Mouse (Mus musculus) midbrain, embryonic 12.5 days (tissue): ENCODE measurements around the gene Popdc3. TPM values are rescaled to one million over a fixed set of nuclear protein-coding genes. Genes with fewer than 3 reads are reported as not detected.
A peak's percentile ranks its signal among the peaks of the same experiment; 100 is the strongest.
"Not testable (repeated sequence)": the region's sequence is repeated elsewhere in the genome, so short reads cannot be mapped to it uniquely, and the experiment has no call there.

Experiments
- ATAC-seq: fragments of 200-750 bp; cut with Nextera tagmentation; 2 replicates; pipeline ENCODE4 v1.8.0; 2017; ENCODE audit warnings: low read depth, moderate TSS enrichment, moderate library complexity; ENCODE audit not compliant: low FRiP score
- H3K27ac ChIP-seq: fragments of 300-500 bp; sonication (generic); replicated peaks from 2 replicates; pipeline ENCODE4 v1.5.1; 2016; ENCODE audit warnings: mild to moderate bottlenecking
- H3K27me3 ChIP-seq: fragments of 300-500 bp; sonication (generic); 2 replicates; pipeline ENCODE4 v1.6.1; 2016; ENCODE audit warnings: mild to moderate bottlenecking
- H3K36me3 ChIP-seq: fragments of 300-500 bp; sonication (generic); 2 replicates; pipeline ENCODE4 v1.6.1; 2016
- H3K4me1 ChIP-seq: fragments of 300-500 bp; sonication (generic); 2 replicates; pipeline ENCODE4 v1.6.1; 2016
- H3K4me2 ChIP-seq: fragments of 300-500 bp; sonication (generic); replicated peaks from 2 replicates; pipeline ENCODE4 v1.6.1; 2016; ENCODE audit warnings: mild to moderate bottlenecking, moderate library complexity
- H3K4me3 ChIP-seq: fragments of 300-500 bp; sonication (generic); 2 replicates; pipeline ENCODE4 v1.5.1; 2016; ENCODE audit warnings: mild to moderate bottlenecking
- H3K9ac ChIP-seq: fragments of 300-500 bp; sonication (generic); replicated peaks from 2 replicates; pipeline ENCODE4 v1.6.1; 2016; ENCODE audit warnings: mild to moderate bottlenecking, moderate library complexity
- H3K9me3 ChIP-seq: fragments of 300-500 bp; sonication (generic); 2 replicates; pipeline ENCODE4 v1.6.1; 2016; ENCODE audit warnings: mild to moderate bottlenecking
- WGBS: fragments of 180-500 bp; shearing (Covaris S2); methylation state at CpG from one replicate; pipeline ENCODE4 v1.1.7; 2016; 5-methylcytosine and 5-hydroxymethylcytosine counted together
- polyA plus RNA-seq: library from polyadenylated mRNA; unstranded; fragments of >200 nt; fragmentation: Nextera tagmentation; extraction: Ambion mirVana; gene quantifications from 2 replicates; pipeline ENCODE4 v1.2.1, GENCODE M21; 2016

The Popdc3 gene
- 0.39 TPM in 1 of 2 replicates, not detected in the other for polyA plus RNA-seq

- WGBS, result 92% methylated on average over 2 of the region's 5 CpGs
- not testable (repeated sequence) for ATAC-seq, H3K27ac ChIP-seq, H3K36me3 ChIP-seq, H3K4me1 ChIP-seq, H3K4me3 ChIP-seq, H3K9ac ChIP-seq, H3K27me3 ChIP-seq, H3K4me2 ChIP-seq, H3K9me3 ChIP-seq
Measured at GRCm38 (mm10) chr10:45177798-45178197, at the start of gene Popdc3. TSS of gene Popdc3 (plus strand) at chr10:45178098.

GRCm38 (mm10) chr10:45129105-45129504, 48.8 kb upstream of the Popdc3 start:
- no peak; the same call in 1 of the 2 replicates for ATAC-seq
- Histone ChIP-seq H3K36me3 (peaks cover 47% of the 10 kb centered on the region), H3K4me1 (no peaks in the 10 kb centered on the region), H3K27me3 (no peaks in the 10 kb centered on the region), H3K9ac (no peak overlapping the region), H3K4me3 (no peak overlapping the region), H3K4me2 (no peak overlapping the region), H3K27ac (peak overlapping the region; percentile 49; the same call in 1 of the 2 replicates), H3K9me3 (no peaks in the 10 kb centered on the region)
- 74% methylated on average over 11 of the region's 11 CpGs for WGBS

GRCm38 (mm10) chr10:45130004-45130403, 47.9 kb upstream of the Popdc3 start:
- H3K4me1 ChIP-seq, result no peaks in the 10 kb centered on the region
- no peak overlapping the region for H3K4me2 ChIP-seq
- WGBS, result 95% methylated on average over 6 of the region's 6 CpGs
- peaks cover 44% of the 10 kb centered on the region for H3K36me3 ChIP-seq
- H3K9me3 ChIP-seq, result no peaks in the 10 kb centered on the region
- ATAC-seq, result no peak
- H3K9ac ChIP-seq, result no peak overlapping the region
- H3K4me3 ChIP-seq, result no peak overlapping the region
- H3K27ac ChIP-seq, result no peak overlapping the region
- no peaks in the 10 kb centered on the region for H3K27me3 ChIP-seq

- Histone ChIP-seq H3K27ac (no peak overlapping the region), H3K9me3 (no peaks in the 10 kb centered on the region), H3K4me1 (0 out of 2 replicates have a peak, but pooled peaks cover 1% of the 10 kb centered on the region), H3K4me2 (no peak overlapping the region), H3K27me3 (no peaks in the 10 kb centered on the region), H3K4me3 (no peak overlapping the region), H3K36me3 (peaks cover 21% of the 10 kb centered on the region), H3K9ac (no peak overlapping the region)
- ATAC-seq, result no peak
- WGBS, result 84% methylated on average over 4 of the region's 4 CpGs
Measured at GRCm38 (mm10) chr10:45132371-45132770, 45.5 kb upstream of the Popdc3 start.

GRCm38 (mm10) chr10:45136806-45137205, 41.1 kb upstream of the Popdc3 start:
- Histone ChIP-seq H3K9ac (no peak overlapping the region), H3K27ac (no peak overlapping the region), H3K36me3 (no peaks in the 10 kb centered on the region), H3K4me2 (no peak overlapping the region), H3K27me3 (no peaks in the 10 kb centered on the region), H3K9me3 (no peaks in the 10 kb centered on the region), H3K4me3 (no peak overlapping the region), H3K4me1 (peaks cover 16% of the 10 kb centered on the region)
- 92% methylated on average over 7 of the region's 7 CpGs for WGBS
- no peak for ATAC-seq

- no peak overlapping the region; the same call in 1 of the 2 replicates for H3K27ac ChIP-seq
- 65% methylated on average over 4 of the region's 4 CpGs for WGBS
- H3K36me3 ChIP-seq, result no peaks in the 10 kb centered on the region
- H3K4me2 ChIP-seq, result no peak overlapping the region
- peaks cover 16% of the 10 kb centered on the region for H3K4me1 ChIP-seq
- H3K9ac ChIP-seq, result no peak overlapping the region
- H3K9me3 ChIP-seq, result no peaks in the 10 kb centered on the region
- ATAC-seq, result peak; percentile 41; the same call in 1 of the 2 replicates
- H3K27me3 ChIP-seq, result no peaks in the 10 kb centered on the region
- no peak overlapping the region for H3K4me3 ChIP-seq
Measured at GRCm38 (mm10) chr10:45139910-45140309, 38.0 kb upstream of the Popdc3 start.

- ATAC-seq, result no peak
Measured at GRCm38 (mm10) chr10:45140474-45141212, 37.3 kb upstream of the Popdc3 start.

GRCm38 (mm10) chr10:45142359-45142758, 35.5 kb upstream of the Popdc3 start:
- Histone ChIP-seq H3K4me1 (peaks cover 31% of the 10 kb centered on the region), H3K4me2 (no peak overlapping the region), H3K9me3 (no peaks in the 10 kb centered on the region), H3K27ac (no peak overlapping the region), H3K9ac (no peak overlapping the region), H3K36me3 (no peaks in the 10 kb centered on the region), H3K4me3 (no peak overlapping the region), H3K27me3 (no peaks in the 10 kb centered on the region)
- no peak for ATAC-seq
- 83% methylated on average over 5 of the region's 5 CpGs for WGBS

More at GRCm38 (mm10) chr10:45140474-45141212, 37.3 kb upstream of the Popdc3 start:
- peaks cover 16% of the 10 kb centered on the region for H3K4me1 ChIP-seq
- no peak overlapping the region for H3K27ac ChIP-seq
- H3K9ac ChIP-seq, result no peak overlapping the region
- no peak overlapping the region for H3K4me2 ChIP-seq
- no peak overlapping the region for H3K4me3 ChIP-seq
- no peaks in the 10 kb centered on the region for H3K9me3 ChIP-seq
- WGBS, result 89% methylated on average over 7 of the region's 7 CpGs
- H3K27me3 ChIP-seq, result no peaks in the 10 kb centered on the region
- no peaks in the 10 kb centered on the region for H3K36me3 ChIP-seq

- Histone ChIP-seq H3K27me3 (no peaks in the 10 kb centered on the region), H3K9me3 (no peaks in the 10 kb centered on the region), H3K4me1 (peaks cover 28% of the 10 kb centered on the region), H3K27ac (no peak overlapping the region), H3K9ac (no peak overlapping the region), H3K36me3 (peaks cover 5% of the 10 kb centered on the region; the same call in 1 of the 2 replicates), H3K4me3 (no peak overlapping the region), H3K4me2 (no peak overlapping the region)
- WGBS, result 94% methylated on average over 6 of the region's 6 CpGs
- ATAC-seq, result no peak
Measured at GRCm38 (mm10) chr10:45144038-45144817, 33.7 kb upstream of the Popdc3 start.

- peaks cover 22% of the 10 kb centered on the region; the same call in 1 of the 2 replicates for H3K36me3 ChIP-seq
- no peaks in the 10 kb centered on the region for H3K9me3 ChIP-seq
- H3K4me3 ChIP-seq, result no peak overlapping the region
- peak; percentile 58 for ATAC-seq
- peaks cover 27% of the 10 kb centered on the region for H3K4me1 ChIP-seq
- peak overlapping the region; percentile 61 for H3K27ac ChIP-seq
- H3K9ac ChIP-seq, result no peak overlapping the region
- 11% methylated on average over 6 of the region's 6 CpGs for WGBS
- 0 out of 2 replicates have a peak overlapping the region, but pooled peaks have one; percentile 2 for H3K4me2 ChIP-seq
- H3K27me3 ChIP-seq, result no peaks in the 10 kb centered on the region
Measured at GRCm38 (mm10) chr10:45146821-45147220, 31.1 kb upstream of the Popdc3 start.

- peak; percentile 53 for ATAC-seq
- Histone ChIP-seq H3K4me2 (no peak overlapping the region), H3K4me3 (no peak overlapping the region), H3K4me1 (peaks cover 24% of the 10 kb centered on the region), H3K27ac (no peak overlapping the region), H3K36me3 (peaks cover 61% of the 10 kb centered on the region), H3K27me3 (no peaks in the 10 kb centered on the region), H3K9ac (no peak overlapping the region), H3K9me3 (no peaks in the 10 kb centered on the region)
- 57% methylated on average over 5 of the region's 5 CpGs for WGBS
Measured at GRCm38 (mm10) chr10:45151137-45151536, 26.8 kb upstream of the Popdc3 start.
